Mouse (Mus musculus) hindbrain, embryonic 12.5 days (tissue): ENCODE results near the gene Dner. TPM values are rescaled to one million over a fixed set of nuclear protein-coding genes. Genes with fewer than 3 reads are reported as not detected.

Experiments
- ATAC-seq: fragments of 200-750 bp; cut with Nextera tagmentation; 2 replicates; pipeline ENCODE4 v1.8.0; 2017; ENCODE audit warnings: moderate TSS enrichment; ENCODE audit not compliant: low FRiP score
- H3K27ac ChIP-seq: fragments of 300-500 bp; sonication (generic); 2 replicates; pipeline ENCODE4 v1.5.1; 2016; ENCODE audit warnings: mild to moderate bottlenecking
- H3K27me3 ChIP-seq: fragments of 300-500 bp; sonication (generic); 2 replicates; pipeline ENCODE4 v1.6.1; 2016; ENCODE audit warnings: mild to moderate bottlenecking
- H3K36me3 ChIP-seq: fragments of 300-500 bp; sonication (generic); 2 replicates; pipeline ENCODE4 v1.6.1; 2016; ENCODE audit warnings: mild to moderate bottlenecking
- H3K4me1 ChIP-seq: fragments of 300-500 bp; sonication (generic); 2 replicates; pipeline ENCODE4 v1.6.1; 2016
- H3K4me2 ChIP-seq: fragments of 300-500 bp; sonication (generic); replicated peaks from 2 replicates; pipeline ENCODE4 v1.6.1; 2016; ENCODE audit warnings: mild to moderate bottlenecking
- H3K4me3 ChIP-seq: fragments of 300-500 bp; sonication (generic); 2 replicates; pipeline ENCODE4 v1.5.1; 2016; ENCODE audit warnings: mild to moderate bottlenecking
- H3K9ac ChIP-seq: fragments of 300-500 bp; sonication (generic); 2 replicates; pipeline ENCODE4 v1.6.1; 2016; ENCODE audit warnings: mild to moderate bottlenecking, moderate library complexity
- H3K9me3 ChIP-seq: fragments of 300-500 bp; sonication (generic); replicated peaks from 2 replicates; pipeline ENCODE4 v1.6.1; 2016; ENCODE audit warnings: mild to moderate bottlenecking
- WGBS: fragments of 180-500 bp; shearing (Covaris S2); methylation state at CpG from one replicate; pipeline ENCODE4 v1.1.7; 2016; 5-methylcytosine and 5-hydroxymethylcytosine counted together
- polyA plus RNA-seq: library from polyadenylated mRNA; unstranded; fragments of >200 nt; fragmentation: Nextera tagmentation; extraction: Ambion mirVana; gene quantifications from 2 replicates; pipeline ENCODE4 v1.2.1, GENCODE M21; 2016

Gene Dner
- polyA plus RNA-seq, 1 experiment from 2014 or later: 130 TPM

- no peak for ATAC-seq
- H3K9me3 ChIP-seq: no peaks in the 10 kb centered on the region
- no peak overlapping the region for H3K27ac ChIP-seq
- peaks cover 11% of the 10 kb centered on the region for H3K4me1 ChIP-seq
- H3K27me3 ChIP-seq: no peaks in the 10 kb centered on the region
- no peak overlapping the region for H3K4me3 ChIP-seq
- H3K4me2 ChIP-seq: no peak overlapping the region
- no peak overlapping the region for H3K9ac ChIP-seq
- H3K36me3 ChIP-seq: 0 out of 2 replicates have a peak, but pooled peaks cover 5% of the 10 kb centered on the region
- WGBS: 75% methylated on average over 1 of the region's 1 CpGs
Observed at GRCm38 (mm10) chr1:84508510-84508909, 187.5 kb downstream of the Dner start.

- Histone ChIP-seq H3K27me3 (no peaks in the 10 kb centered on the region), H3K9me3 (no peaks in the 10 kb centered on the region), H3K9ac (no peak overlapping the region), H3K27ac (no peak overlapping the region), H3K4me1 (peaks cover 11% of the 10 kb centered on the region), H3K4me2 (no peak overlapping the region), H3K36me3 (0 out of 2 replicates have a peak, but pooled peaks cover 5% of the 10 kb centered on the region), H3K4me3 (no peak overlapping the region)
- no peak for ATAC-seq
Observed at GRCm38 (mm10) chr1:84507568-84507967, 188.5 kb downstream of the Dner start.

GRCm38 (mm10) chr1:84506984-84507546 lies 189.0 kb downstream of the Dner start:
- no peak overlapping the region for H3K27ac ChIP-seq
- H3K4me2 ChIP-seq: no peak overlapping the region
- H3K9ac ChIP-seq: no peak overlapping the region
- H3K36me3 ChIP-seq: 0 out of 2 replicates have a peak, but pooled peaks cover 5% of the 10 kb centered on the region
- H3K4me3 ChIP-seq: no peak overlapping the region
- 43% methylated on average over 6 of the region's 6 CpGs for WGBS
- no peaks in the 10 kb centered on the region for H3K9me3 ChIP-seq
- H3K27me3 ChIP-seq: no peaks in the 10 kb centered on the region
- H3K4me1 ChIP-seq: peaks cover 11% of the 10 kb centered on the region
- no peak for ATAC-seq

- Histone ChIP-seq H3K4me2 (no peak overlapping the region), H3K4me3 (no peak overlapping the region), H3K9ac (no peak overlapping the region), H3K9me3 (no peaks in the 10 kb centered on the region), H3K27ac (no peak overlapping the region), H3K27me3 (no peaks in the 10 kb centered on the region), H3K4me1 (no peaks in the 10 kb centered on the region), H3K36me3 (no peaks in the 10 kb centered on the region)
- WGBS: 91% methylated on average over 3 of the region's 3 CpGs
- ATAC-seq: no peak
Observed at GRCm38 (mm10) chr1:84500673-84501072, 195.3 kb downstream of the Dner start.

GRCm38 (mm10) chr1:84491732-84492131 lies 204.3 kb downstream of the Dner start:
- 89% methylated on average over 6 of the region's 6 CpGs for WGBS

GRCm38 (mm10) chr1:84488546-84488945 lies 207.5 kb downstream of the Dner start:
- Histone ChIP-seq H3K4me2 (no peak overlapping the region), H3K9ac (no peak overlapping the region), H3K36me3 (no peaks in the 10 kb centered on the region), H3K4me3 (no peak overlapping the region), H3K4me1 (no peaks in the 10 kb centered on the region), H3K27ac (no peak overlapping the region), H3K27me3 (no peaks in the 10 kb centered on the region), H3K9me3 (no peaks in the 10 kb centered on the region)
- no peak for ATAC-seq
- 87% methylated on average over 1 of the region's 1 CpGs for WGBS

More at GRCm38 (mm10) chr1:84491732-84492131, 204.3 kb downstream of the Dner start:
- Histone ChIP-seq H3K4me1 (no peaks in the 10 kb centered on the region), H3K27me3 (no peaks in the 10 kb centered on the region), H3K36me3 (no peaks in the 10 kb centered on the region), H3K9ac (no peak overlapping the region), H3K4me2 (no peak overlapping the region), H3K27ac (no peak overlapping the region), H3K4me3 (no peak overlapping the region), H3K9me3 (no peaks in the 10 kb centered on the region)
- ATAC-seq: no peak

- no peak overlapping the region for H3K4me2 ChIP-seq
- no peaks in the 10 kb centered on the region for H3K27me3 ChIP-seq
- H3K36me3 ChIP-seq: no peaks in the 10 kb centered on the region
- no peak overlapping the region for H3K27ac ChIP-seq
- no peak for ATAC-seq
- H3K9me3 ChIP-seq: no peaks in the 10 kb centered on the region
- H3K4me3 ChIP-seq: no peak overlapping the region
- no peaks in the 10 kb centered on the region for H3K4me1 ChIP-seq
- H3K9ac ChIP-seq: no peak overlapping the region
Observed at GRCm38 (mm10) chr1:84485066-84485465, 211.0 kb downstream of the Dner start.

GRCm38 (mm10) chr1:84484577-84484976 lies 211.4 kb downstream of the Dner start:
- no peaks in the 10 kb centered on the region for H3K4me1 ChIP-seq
- WGBS: 91% methylated on average over 3 of the region's 3 CpGs
- ATAC-seq: no peak

GRCm38 (mm10) chr1:84479976-84480375 lies 216.0 kb downstream of the Dner start:
- Histone ChIP-seq H3K27me3 (no peaks in the 10 kb centered on the region), H3K9ac (no peak overlapping the region), H3K36me3 (no peaks in the 10 kb centered on the region), H3K27ac (no peak overlapping the region), H3K9me3 (no peaks in the 10 kb centered on the region), H3K4me2 (no peak overlapping the region), H3K4me3 (no peak overlapping the region), H3K4me1 (no peaks in the 10 kb centered on the region)
- no peak for ATAC-seq
- WGBS: 80% methylated on average over 8 of the region's 8 CpGs

More at GRCm38 (mm10) chr1:84484577-84484976, 211.4 kb downstream of the Dner start:
- Histone ChIP-seq H3K27me3 (no peaks in the 10 kb centered on the region), H3K9me3 (no peaks in the 10 kb centered on the region), H3K4me3 (no peak overlapping the region), H3K36me3 (no peaks in the 10 kb centered on the region), H3K9ac (no peak overlapping the region), H3K4me2 (no peak overlapping the region), H3K27ac (no peak overlapping the region)

- H3K4me3 ChIP-seq: no peak overlapping the region
- no peak overlapping the region for H3K27ac ChIP-seq
- no peak overlapping the region for H3K4me2 ChIP-seq
- no peaks in the 10 kb centered on the region for H3K27me3 ChIP-seq
- no peak overlapping the region for H3K9ac ChIP-seq
- H3K36me3 ChIP-seq: no peaks in the 10 kb centered on the region
- no peaks in the 10 kb centered on the region for H3K4me1 ChIP-seq
- WGBS: 85% methylated on average over 3 of the region's 3 CpGs
- no peak for ATAC-seq
- no peaks in the 10 kb centered on the region for H3K9me3 ChIP-seq
Observed at GRCm38 (mm10) chr1:84474274-84474673, 221.7 kb downstream of the Dner start.

GRCm38 (mm10) chr1:84472260-84472659 lies 223.8 kb downstream of the Dner start:
- no peaks in the 10 kb centered on the region for H3K27me3 ChIP-seq
- no peak for ATAC-seq
- H3K9me3 ChIP-seq: no peaks in the 10 kb centered on the region
- no peaks in the 10 kb centered on the region for H3K36me3 ChIP-seq
- H3K9ac ChIP-seq: no peak overlapping the region
- 83% methylated on average over 2 of the region's 2 CpGs for WGBS
- H3K4me2 ChIP-seq: no peak overlapping the region
- no peak overlapping the region for H3K4me3 ChIP-seq
- no peak overlapping the region for H3K27ac ChIP-seq
- H3K4me1 ChIP-seq: no peaks in the 10 kb centered on the region

- Histone ChIP-seq H3K4me1 (no peaks in the 10 kb centered on the region), H3K27me3 (no peaks in the 10 kb centered on the region), H3K9ac (no peak overlapping the region), H3K27ac (no peak overlapping the region), H3K9me3 (no peaks in the 10 kb centered on the region), H3K4me3 (no peak overlapping the region), H3K4me2 (no peak overlapping the region), H3K36me3 (no peaks in the 10 kb centered on the region)
- no peak for ATAC-seq
- 66% methylated on average over 4 of the region's 4 CpGs for WGBS
Observed at GRCm38 (mm10) chr1:84470342-84470741, 225.7 kb downstream of the Dner start.

GRCm38 (mm10) chr1:84467664-84468063 lies 228.4 kb downstream of the Dner start:
- Histone ChIP-seq H3K4me1 (no peaks in the 10 kb centered on the region), H3K27me3 (no peaks in the 10 kb centered on the region), H3K9me3 (no peaks in the 10 kb centered on the region), H3K9ac (no peak overlapping the region), H3K4me2 (no peak overlapping the region), H3K27ac (peak overlapping the region; percentile 18; the same call in 1 of the 2 replicates), H3K4me3 (no peak overlapping the region), H3K36me3 (no peaks in the 10 kb centered on the region)
- WGBS: 78% methylated on average over 3 of the region's 3 CpGs
- no peak for ATAC-seq
